Mouse (Mus musculus) midbrain, embryonic 15.5 days (tissue): ENCODE data around the gene Hyal1. TPM values are rescaled to one million over a fixed set of nuclear protein-coding genes. Genes with fewer than 3 reads are reported as not detected.

Experiments
- ATAC-seq: fragments of 200-750 bp; cut with Nextera tagmentation; replicated peaks from 2 replicates; pipeline ENCODE4 v1.8.0; 2017; ENCODE audit warnings: moderate TSS enrichment
- H3K27ac ChIP-seq: fragments of 300-500 bp; sonication (generic); 2 replicates; pipeline ENCODE4 v1.5.1; 2015; ENCODE audit warnings: mild to moderate bottlenecking, inconsistent platforms
- H3K27me3 ChIP-seq: fragments of 300-500 bp; sonication (generic); replicated peaks from 2 replicates; pipeline ENCODE4 v1.6.1; 2015; ENCODE audit warnings: inconsistent platforms
- H3K36me3 ChIP-seq: fragments of 300-500 bp; sonication (generic); replicated peaks from 2 replicates; pipeline ENCODE4 v1.6.1; 2015; ENCODE audit warnings: inconsistent platforms
- H3K4me1 ChIP-seq: fragments of 300-500 bp; sonication (generic); 2 replicates; pipeline ENCODE4 v1.6.1; 2015; ENCODE audit warnings: inconsistent platforms
- H3K4me2 ChIP-seq: fragments of 300-500 bp; sonication (generic); 2 replicates; pipeline ENCODE4 v1.6.1; 2015; ENCODE audit warnings: inconsistent platforms, mild to moderate bottlenecking, moderate library complexity
- H3K4me3 ChIP-seq: fragments of 300-500 bp; sonication (generic); 2 replicates; pipeline ENCODE4 v1.5.1; 2015; ENCODE audit warnings: mild to moderate bottlenecking, inconsistent platforms
- H3K9ac ChIP-seq: fragments of 300-500 bp; sonication (generic); 2 replicates; pipeline ENCODE4 v1.6.1; 2015; ENCODE audit warnings: mild to moderate bottlenecking, inconsistent platforms
- H3K9me3 ChIP-seq: fragments of 300-500 bp; sonication (generic); 2 replicates; pipeline ENCODE4 v1.6.1; 2016; ENCODE audit warnings: inconsistent platforms
- WGBS: fragments of 180-500 bp; shearing (Covaris S2); methylation state at CpG from one replicate; pipeline ENCODE4 v1.1.7; 2015; ENCODE audit warnings: mixed read lengths; 5-methylcytosine and 5-hydroxymethylcytosine counted together
- polyA plus RNA-seq: library from polyadenylated mRNA; unstranded; fragments of >200 nt; fragmentation: Nextera tagmentation; extraction: Ambion mirVana; gene quantifications from 2 replicates; pipeline ENCODE4 v1.2.1, GENCODE M21; 2015

Hyal1 gene
- polyA plus RNA-seq, 1 experiment from 2014 or later, result 9.5 TPM

GRCm38 (mm10) chr9:107579023-107579900 lies 2.5 kb downstream of the Hyal1 start:
- no peak overlapping the region for H3K27ac ChIP-seq
- H3K9ac ChIP-seq, result 0 out of 2 replicates have a peak overlapping the region, but pooled peaks have one; percentile 8
- peaks cover 34% of the 10 kb centered on the region for H3K4me1 ChIP-seq
- ATAC-seq, result no peak
- WGBS, result 96% methylated on average over 14 of the region's 14 CpGs
- H3K27me3 ChIP-seq, result no peaks in the 10 kb centered on the region
- no peaks in the 10 kb centered on the region for H3K9me3 ChIP-seq
- H3K4me3 ChIP-seq, result no peak overlapping the region
- H3K4me2 ChIP-seq, result peak overlapping the region; percentile 96; the same call in 1 of the 2 replicates
- peaks cover 4% of the 10 kb centered on the region; the same call in 1 of the 2 replicates for H3K36me3 ChIP-seq

DNA sequence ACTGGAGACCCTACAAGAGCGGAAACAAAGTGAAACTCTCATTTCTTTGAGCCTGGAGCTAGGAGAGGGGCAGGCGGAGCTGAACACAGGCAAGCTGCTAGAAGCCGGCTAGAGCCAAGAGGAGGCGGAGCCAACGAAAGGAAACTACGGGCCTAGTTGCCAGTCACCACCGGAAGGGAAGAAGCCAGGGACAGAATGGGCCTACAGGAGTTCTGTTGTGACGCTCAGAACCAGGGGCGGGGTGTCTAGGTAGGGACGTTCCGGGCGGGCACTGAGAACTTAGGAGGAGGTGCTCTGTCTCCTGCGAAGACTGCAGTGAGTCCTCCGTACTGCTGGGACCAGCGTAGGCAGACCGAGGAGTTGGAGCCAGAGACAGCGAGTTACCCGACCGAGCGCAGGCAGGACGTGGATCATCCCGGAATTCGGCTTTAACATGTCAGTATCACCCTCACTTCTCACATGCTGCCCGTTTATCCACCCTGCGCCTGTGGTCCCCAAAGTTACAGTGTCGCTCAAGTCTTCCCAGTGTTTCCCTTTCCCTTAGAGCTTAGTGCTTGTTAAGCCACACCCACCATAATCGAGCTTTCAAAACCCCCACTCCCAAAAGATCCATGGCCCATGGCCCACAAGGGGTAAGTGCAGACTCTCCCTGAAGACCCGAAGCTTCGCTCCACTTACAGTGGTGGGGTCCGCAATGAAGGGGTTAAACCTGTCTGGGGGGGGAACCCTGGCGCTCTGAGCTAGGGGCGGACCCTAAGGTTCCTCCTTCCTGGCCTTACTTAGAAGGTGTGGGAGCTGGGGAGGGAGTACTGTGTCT lies 4.0 kb downstream of the Hyal1 start, which contains the start of gene Hyal3:
Gene Hyal3, plus strand, starts transcription at position 318 of the 817 bp plus-strand sequence.
- Histone ChIP-seq H3K4me1 (peaks cover 34% of the 10 kb centered on the region), H3K27ac (peak within 1 kb of the TSS; percentile 82), H3K4me2 (peak within 1 kb of the TSS; percentile 96), H3K4me3 (peak within 1 kb of the TSS; percentile 57), H3K9me3 (no peaks in the 10 kb centered on the region), H3K9ac (peak within 1 kb of the TSS; percentile 68), H3K27me3 (no peaks in the 10 kb centered on the region), H3K36me3 (no peaks in the 10 kb centered on the region)
- peak; percentile 77 for ATAC-seq
- under 1% methylated on average over 32 of the region's 32 CpGs for WGBS

DNA sequence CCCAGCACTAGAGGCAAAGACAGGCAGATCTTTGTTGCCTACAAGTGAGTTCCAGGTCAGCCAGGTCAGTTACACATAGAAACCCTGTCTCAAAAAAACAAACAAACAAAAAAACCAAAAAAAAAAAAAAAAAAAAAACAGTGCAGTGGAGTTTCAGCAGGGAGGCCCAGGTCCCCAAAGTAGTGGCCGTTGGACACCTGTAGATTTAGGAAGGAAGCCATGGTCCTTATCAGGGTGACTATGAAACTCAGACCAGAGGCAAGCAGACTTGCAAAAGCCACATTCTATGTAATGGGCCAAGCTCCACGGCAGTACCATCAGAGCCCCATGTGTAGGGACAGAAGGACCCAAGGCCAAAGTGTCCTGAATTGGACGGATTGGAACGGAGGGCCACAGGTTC lies 4.9 kb downstream of the Hyal1 start:
- peak overlapping the region; percentile 68 for H3K9ac ChIP-seq
- H3K4me2 ChIP-seq, result peak overlapping the region; percentile 96
- H3K27ac ChIP-seq, result peak overlapping the region; percentile 82; the same call in 1 of the 2 replicates
- WGBS, result 76% methylated on average over 4 of the region's 4 CpGs
- H3K27me3 ChIP-seq, result no peaks in the 10 kb centered on the region
- H3K9me3 ChIP-seq, result no peaks in the 10 kb centered on the region
- no peak for ATAC-seq
- H3K4me1 ChIP-seq, result peaks cover 34% of the 10 kb centered on the region
- H3K4me3 ChIP-seq, result peak overlapping the region; percentile 57
- no peaks in the 10 kb centered on the region for H3K36me3 ChIP-seq

- H3K4me1 ChIP-seq, result peaks cover 32% of the 10 kb centered on the region
- H3K4me3 ChIP-seq, result no peak overlapping the region
- H3K36me3 ChIP-seq, result no peaks in the 10 kb centered on the region
- no peaks in the 10 kb centered on the region for H3K27me3 ChIP-seq
- no peak overlapping the region for H3K4me2 ChIP-seq
- ATAC-seq, result no peak
- no peak overlapping the region for H3K27ac ChIP-seq
- H3K9me3 ChIP-seq, result no peaks in the 10 kb centered on the region
- WGBS, result 88% methylated on average over 7 of the region's 7 CpGs
- H3K9ac ChIP-seq, result no peak overlapping the region
Observed at GRCm38 (mm10) chr9:107582509-107583062, 5.9 kb downstream of the Hyal1 start.

DNA sequence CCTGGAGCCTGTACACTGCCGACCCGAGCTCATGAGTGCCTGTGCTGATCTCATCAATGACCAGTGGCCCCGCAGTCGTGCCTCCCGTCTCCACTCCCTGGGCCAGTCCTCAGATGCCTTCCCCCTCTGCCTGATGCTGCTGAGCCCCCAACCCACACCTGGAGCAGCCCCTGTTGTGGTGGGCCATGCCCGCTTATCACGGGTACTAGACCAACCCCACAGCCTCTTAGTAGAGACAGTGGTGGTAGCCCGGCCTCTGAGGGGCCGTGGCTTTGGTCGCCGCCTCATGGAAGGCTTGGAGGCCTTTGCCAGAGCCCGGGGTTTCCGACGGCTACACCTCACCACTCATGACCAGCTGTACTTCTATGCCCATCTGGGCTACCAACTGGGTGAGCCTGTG lies 6.4 kb downstream of the Hyal1 start:
- ATAC-seq, result no peak
- WGBS, result 93% methylated on average over 14 of the region's 14 CpGs
- peaks cover 35% of the 10 kb centered on the region for H3K4me1 ChIP-seq

DNA sequence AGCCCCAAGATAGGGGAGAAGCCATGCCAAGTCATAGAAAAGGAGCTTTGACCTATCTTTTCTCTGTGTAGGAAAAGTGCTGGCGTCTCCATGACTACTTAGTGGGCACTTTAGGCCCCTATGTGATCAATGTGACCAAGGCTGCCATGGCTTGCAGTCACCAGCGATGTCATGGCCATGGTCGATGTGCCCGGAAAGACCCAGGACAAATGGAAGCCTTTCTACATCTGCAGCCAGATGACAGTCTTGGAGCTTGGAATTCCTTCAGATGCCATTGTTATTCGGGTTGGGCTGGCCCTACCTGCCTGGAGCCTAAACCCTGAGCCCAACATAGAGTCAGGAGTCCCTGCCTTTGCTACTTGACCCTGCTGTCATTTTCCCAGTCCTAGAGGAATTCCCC lies 9.8 kb downstream of the Hyal1 start:
- no peaks in the 10 kb centered on the region for H3K27me3 ChIP-seq
- no peaks in the 10 kb centered on the region for H3K9me3 ChIP-seq
- H3K9ac ChIP-seq, result no peak overlapping the region
- H3K36me3 ChIP-seq, result peaks cover 6% of the 10 kb centered on the region; the same call in 1 of the 2 replicates
- WGBS, result 89% methylated on average over 5 of the region's 5 CpGs
- ATAC-seq, result no peak
- no peak overlapping the region for H3K4me2 ChIP-seq
- H3K4me1 ChIP-seq, result peaks cover 23% of the 10 kb centered on the region
- H3K27ac ChIP-seq, result no peak overlapping the region
- no peak overlapping the region for H3K4me3 ChIP-seq

More for the DNA sequence above, 6.4 kb downstream of the Hyal1 start:
- no peak overlapping the region for H3K4me2 ChIP-seq
- no peaks in the 10 kb centered on the region for H3K27me3 ChIP-seq
- no peak overlapping the region for H3K27ac ChIP-seq
- no peaks in the 10 kb centered on the region for H3K9me3 ChIP-seq
- no peaks in the 10 kb centered on the region for H3K36me3 ChIP-seq
- no peak overlapping the region for H3K9ac ChIP-seq
- H3K4me3 ChIP-seq, result no peak overlapping the region

GRCm38 (mm10) chr9:107586974-107587832 lies 10.5 kb downstream of the Hyal1 start, which contains the start of gene Ifrd2:
TSS of gene Ifrd2 (plus strand) at chr9:107587642.
- Histone ChIP-seq H3K27me3 (no peaks in the 10 kb centered on the region), H3K27ac (no peak within 1 kb of the TSS), H3K9ac (peak within 1 kb of the TSS; percentile 46), H3K9me3 (no peaks in the 10 kb centered on the region), H3K4me3 (peak within 1 kb of the TSS; percentile 60), H3K36me3 (peaks cover 7% of the 10 kb centered on the region; the same call in 1 of the 2 replicates), H3K4me1 (peaks cover 16% of the 10 kb centered on the region), H3K4me2 (peak within 1 kb of the TSS; percentile 65)
- WGBS, result 15% methylated on average over 46 of the region's 46 CpGs
- ATAC-seq, result peak; percentile 96

DNA sequence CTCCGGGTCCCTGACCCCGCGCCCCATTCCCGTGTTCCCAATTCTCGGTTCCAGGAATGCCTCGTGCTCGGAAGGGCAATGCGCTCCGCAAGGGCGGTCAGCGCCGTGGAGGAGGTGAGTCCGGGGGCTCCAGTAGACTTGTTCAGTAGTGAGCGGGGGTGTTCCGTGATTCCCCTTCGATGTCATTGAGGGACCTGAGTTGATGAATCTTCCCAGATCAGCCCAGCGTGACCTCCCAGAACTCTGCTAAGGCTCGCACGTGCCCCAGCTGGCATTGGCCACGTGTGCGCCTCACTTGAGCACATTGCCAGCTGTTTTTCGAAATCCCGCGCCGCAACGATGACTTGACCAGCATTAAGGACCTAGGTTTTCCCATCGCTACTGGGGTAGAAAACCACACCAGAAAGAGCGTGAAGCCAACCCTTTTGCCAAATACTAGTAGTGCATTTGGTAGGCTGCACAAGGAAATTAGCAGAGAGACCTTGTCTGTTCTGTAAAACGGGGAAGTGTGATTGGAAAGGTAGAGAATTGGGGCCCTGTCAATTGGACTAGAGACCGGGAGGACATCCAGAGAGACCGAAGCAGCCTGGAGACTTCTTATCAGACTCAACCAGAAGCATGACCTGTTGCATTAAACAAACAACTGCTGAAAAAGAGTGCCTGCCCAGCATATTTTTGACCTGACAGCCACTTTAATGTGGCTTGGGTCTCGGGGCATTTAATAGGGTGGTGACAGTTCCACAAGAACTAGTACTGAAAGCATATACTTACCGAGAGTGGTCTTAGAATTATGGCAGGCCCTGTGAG lies 11.3 kb downstream of the Hyal1 start:
- Histone ChIP-seq H3K27ac (no peak overlapping the region), H3K27me3 (no peaks in the 10 kb centered on the region), H3K9me3 (no peaks in the 10 kb centered on the region), H3K36me3 (peaks cover 7% of the 10 kb centered on the region; the same call in 1 of the 2 replicates), H3K4me1 (peaks cover 14% of the 10 kb centered on the region), H3K4me2 (peak overlapping the region; percentile 65), H3K4me3 (peak overlapping the region; percentile 60), H3K9ac (peak overlapping the region; percentile 46)
- ATAC-seq, result no peak; the same call in 1 of the 2 replicates
- 7% methylated on average over 33 of the region's 33 CpGs for WGBS

DNA sequence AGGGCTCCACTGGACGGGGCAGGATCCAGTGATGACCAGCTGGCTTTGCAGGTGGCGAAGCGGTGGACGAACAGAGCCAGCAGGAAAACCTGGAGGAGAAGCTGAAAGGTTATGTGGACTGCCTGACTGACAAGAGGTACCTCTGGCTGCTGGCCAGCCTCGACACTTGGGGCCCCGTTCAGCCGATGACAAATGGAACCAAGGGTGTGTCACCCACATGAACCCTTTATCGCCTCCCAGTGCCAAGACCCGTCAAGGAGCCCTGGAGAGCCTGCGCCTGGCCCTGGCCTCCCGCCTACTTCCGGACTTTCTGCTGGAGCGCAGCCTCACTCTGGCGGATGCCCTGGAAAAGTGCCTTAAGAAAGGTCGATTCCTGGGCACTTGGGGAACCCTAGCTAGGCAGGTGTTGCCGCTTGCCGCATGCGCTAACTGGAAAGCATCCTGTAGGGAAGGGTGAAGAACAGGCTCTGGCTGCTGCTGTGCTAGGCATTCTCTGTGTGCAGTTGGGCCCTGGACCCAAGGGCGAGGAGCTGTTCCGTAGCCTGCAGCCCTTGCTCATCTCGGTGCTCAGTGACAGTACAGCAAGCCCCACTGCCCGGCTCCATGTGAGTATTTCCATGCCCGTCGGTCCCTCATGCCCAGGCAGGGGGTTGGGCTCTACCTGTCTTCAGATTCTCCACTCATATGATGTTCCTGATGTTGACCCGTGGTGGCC lies 13.5 kb downstream of the Hyal1 start:
- H3K27ac ChIP-seq, result no peak overlapping the region
- H3K4me3 ChIP-seq, result no peak overlapping the region
- peaks cover 14% of the 10 kb centered on the region for H3K4me1 ChIP-seq
- WGBS, result 93% methylated on average over 25 of the region's 25 CpGs
- H3K27me3 ChIP-seq, result no peaks in the 10 kb centered on the region
- H3K4me2 ChIP-seq, result no peak overlapping the region
- H3K9ac ChIP-seq, result no peak overlapping the region
- ATAC-seq, result no peak
- H3K36me3 ChIP-seq, result peaks cover 11% of the 10 kb centered on the region; the same call in 1 of the 2 replicates
- no peaks in the 10 kb centered on the region for H3K9me3 ChIP-seq

GRCm38 (mm10) chr9:107590773-107591060 lies 14.0 kb downstream of the Hyal1 start:
- no peak for ATAC-seq
- Histone ChIP-seq H3K4me3 (no peak overlapping the region), H3K4me1 (peaks cover 14% of the 10 kb centered on the region), H3K27ac (no peak overlapping the region), H3K27me3 (no peaks in the 10 kb centered on the region), H3K4me2 (no peak overlapping the region), H3K9ac (no peak overlapping the region), H3K36me3 (peaks cover 11% of the 10 kb centered on the region; the same call in 1 of the 2 replicates), H3K9me3 (no peaks in the 10 kb centered on the region)
- 96% methylated on average over 6 of the region's 6 CpGs for WGBS
